ENCODE assay signal across 8 mouse cellular contexts in the genomic region with DNA sequence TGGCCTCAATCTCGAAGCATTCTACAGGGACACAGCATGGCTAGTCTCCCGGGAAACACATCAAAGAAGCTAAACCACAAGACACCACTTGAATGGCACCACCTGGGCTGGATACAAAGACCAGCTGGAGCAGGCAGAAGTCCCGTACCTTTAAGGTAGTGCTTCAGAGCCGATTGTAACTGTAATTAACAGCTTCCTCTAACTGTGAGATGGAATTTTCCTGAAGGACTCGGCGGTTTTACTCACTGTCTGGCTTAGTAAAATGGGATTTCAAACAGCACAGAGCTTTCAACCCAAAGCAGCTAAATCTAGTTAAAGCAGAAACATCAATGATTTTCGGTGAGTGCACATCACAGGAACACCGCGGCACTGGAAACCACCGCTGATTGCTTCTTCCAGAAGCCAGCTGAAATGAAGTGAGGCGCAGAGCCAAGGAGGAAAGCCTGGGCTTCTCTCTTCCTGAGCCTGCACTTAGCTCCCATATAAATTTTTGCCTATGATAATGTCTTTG.
DNase-seq lines count a peak whose midpoint lies in the region; ATAC-seq and TF ChIP-seq lines count a peak whose summit lies in the region.

No protein-coding gene starts in this region.

- H3K9ac ChIP-seq in kidney, postnatal 0 days (ENCODE audit: low read depth, low read length): no peak overlapping the region
- no peak overlapping the region; the same call in 1 of the 2 replicates for H3K9ac ChIP-seq in hindbrain, embryonic 15.5 days
- H3K9ac ChIP-seq in neural tube, embryonic 15.5 days (replicated peaks): 0 out of 2 replicates have a peak overlapping the region, but pooled peaks have one; percentile 4

- no peak overlapping the region for H3K4me3 ChIP-seq in kidney, postnatal 0 days (replicated peaks; ENCODE audit: low read depth, low read length)
- peak overlapping the region; percentile 1; the same call in 1 of the 2 replicates for H3K4me3 ChIP-seq in hindbrain, embryonic 15.5 days
- peak overlapping the region; percentile 11 for H3K4me3 ChIP-seq in neural tube, embryonic 15.5 days (replicated peaks)

- H3K9me3 ChIP-seq in kidney, postnatal 0 days (replicated peaks; ENCODE audit: low read length): no peaks in the 10 kb centered on the region
- H3K9me3 ChIP-seq in hindbrain, embryonic 15.5 days: no peaks in the 10 kb centered on the region
- H3K9me3 ChIP-seq in neural tube, embryonic 15.5 days (replicated peaks): no peaks in the 10 kb centered on the region

- no peaks in the 10 kb centered on the region for H3K4me1 ChIP-seq in kidney, postnatal 0 days (replicated peaks; ENCODE audit: insufficient read depth, low read length)
- H3K4me1 ChIP-seq in hindbrain, embryonic 15.5 days (replicated peaks): peaks cover 14% of the 10 kb centered on the region; the same call in 1 of the 2 replicates
- H3K4me1 ChIP-seq in neural tube, embryonic 15.5 days: peaks cover 14% of the 10 kb centered on the region

- 15% methylated on average over 11 of the region's 11 CpGs for WGBS in kidney, postnatal 0 days
- 18% methylated on average over 11 of the region's 11 CpGs for WGBS in hindbrain, embryonic 15.5 days
- WGBS in neural tube, embryonic 15.5 days: 16% methylated on average over 11 of the region's 11 CpGs

- no peak for ATAC-seq in kidney, postnatal 0 days (replicated peaks; ENCODE audit: low FRiP score, low read depth)
- peak; percentile 68 for ATAC-seq in hindbrain, embryonic 15.5 days (ENCODE audit: low FRiP score, low read depth)
- peak; percentile 50; the same call in 1 of the 2 replicates for ATAC-seq in neural tube, embryonic 15.5 days (ENCODE audit: low FRiP score)

- no peaks in the 10 kb centered on the region for H3K36me3 ChIP-seq in kidney, postnatal 0 days (ENCODE audit: insufficient read depth, low read length)
- H3K36me3 ChIP-seq in hindbrain, embryonic 15.5 days: no peaks in the 10 kb centered on the region
- H3K36me3 ChIP-seq in neural tube, embryonic 15.5 days: no peaks in the 10 kb centered on the region

- H3K27me3 ChIP-seq in kidney, postnatal 0 days (ENCODE audit: insufficient read depth, low read length): no peaks in the 10 kb centered on the region
- H3K27me3 ChIP-seq in hindbrain, embryonic 15.5 days: no peaks in the 10 kb centered on the region
- no peaks in the 10 kb centered on the region for H3K27me3 ChIP-seq in neural tube, embryonic 15.5 days (replicated peaks)

- peak overlapping the region; percentile 10; the same call in 1 of the 2 replicates for H3K4me2 ChIP-seq in kidney, postnatal 0 days (ENCODE audit: low read length)
- peak overlapping the region; percentile 32 for H3K4me2 ChIP-seq in hindbrain, embryonic 15.5 days
- H3K4me2 ChIP-seq in neural tube, embryonic 15.5 days: peak overlapping the region; percentile 41

- no peak for TF ChIP-seq CTCF in kidney, postnatal 0 days (IDR thresholded peaks at IDR 0.05; ENCODE audit: low read depth)

- no peak overlapping the region for H3K27ac ChIP-seq in kidney, postnatal 0 days
- H3K27ac ChIP-seq in hindbrain, embryonic 15.5 days (replicated peaks): peak overlapping the region; percentile 34
- 0 out of 2 replicates have a peak overlapping the region, but pooled peaks have one; percentile 6 for H3K27ac ChIP-seq in neural tube, embryonic 15.5 days (replicated peaks)

- peak; percentile 3 for DNase-seq in kidney, postnatal 0 days (ENCODE audit: low spot score)
- no peak for DNase-seq in kidney, adult 11 months
- peak; percentile 85 for DNase-seq in cerebellum, adult 9-11 months
- DNase-seq in spleen, adult 18-20 months: no peak
- no peak for DNase-seq in lung, postnatal 10 days
- no peak for DNase-seq in adrenal gland, postnatal 14 days

Comparison
In these comparisons a context has a peak if more than half of its experiments do, and no peak if none do; other contexts are left out.
1. DNase-seq: peak in kidney, postnatal 0 days (single experiment) and cerebellum, adult 9-11 months (single experiment); none in kidney, adult 11 months (single experiment), spleen, adult 18-20 months (0 of 2), lung, postnatal 10 days (single experiment) and adrenal gland, postnatal 14 days (single experiment).
2. Peak in every context shown above with its lines, with median percentiles within 50 percentile points of each other: H3K4me2 ChIP-seq.